Mouse (Mus musculus): ENCODE measurements around the gene Pgc. TPM values are rescaled to one million over a fixed set of nuclear protein-coding genes. Genes with fewer than 3 reads are reported as not detected.

The Pgc gene
- polyA plus RNA-seq, 1 experiment, result 0.18 TPM

DNA sequence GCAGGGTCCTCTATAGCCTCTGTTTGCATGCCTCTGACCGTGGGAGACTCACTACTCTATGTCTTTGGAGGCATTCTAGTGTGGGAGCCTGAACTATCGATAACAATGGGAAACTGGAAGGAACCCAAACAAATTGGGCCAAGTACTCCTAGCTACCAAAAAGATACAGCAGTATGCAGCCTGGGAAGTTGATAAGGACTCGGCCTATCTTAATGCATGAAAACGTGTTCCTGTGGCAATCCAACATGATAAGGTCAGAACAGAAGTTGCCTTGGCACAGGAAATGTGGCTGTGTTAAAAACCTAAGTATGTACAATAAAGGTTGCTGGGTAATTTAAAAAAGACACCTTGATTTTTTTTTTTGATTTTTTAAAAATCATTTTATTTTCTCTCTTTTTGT is 5.5 kb upstream of the Pgc start:
- 0 out of 2 replicates have a peak, but pooled peaks cover 1% of the 10 kb centered on the region for H3K27me3 ChIP-seq (ENCODE audit: control insufficient read depth, insufficient read depth, low read length)
- DNase-seq (ENCODE audit: low read depth in 1 of 2, low spot score in 2 of 2), result no peak
- H3K4me1 ChIP-seq (ENCODE audit: control insufficient read depth, insufficient read depth, insufficient read length), result no peaks in the 10 kb centered on the region
- no peak for TF ChIP-seq CTCF (IDR thresholded peaks at IDR 0.05; ENCODE audit: extremely low read depth, insufficient read depth, insufficient read length, insufficient replicate concordance)
- no peak for TF ChIP-seq POLR2A (IDR thresholded peaks at IDR 0.05; ENCODE audit: low read depth, low read length)
- WGBS, result 69% methylated on average over 4 of the region's 4 CpGs
- no peak overlapping the region for H3K4me3 ChIP-seq (ENCODE audit: extremely low read depth, insufficient read depth, insufficient read length)
- no peaks in the 10 kb centered on the region for H3K36me3 ChIP-seq (ENCODE audit: control insufficient read depth, insufficient read depth, low read length)
- no peak overlapping the region for H3K27ac ChIP-seq (ENCODE audit: insufficient read depth, low read length)

DNA sequence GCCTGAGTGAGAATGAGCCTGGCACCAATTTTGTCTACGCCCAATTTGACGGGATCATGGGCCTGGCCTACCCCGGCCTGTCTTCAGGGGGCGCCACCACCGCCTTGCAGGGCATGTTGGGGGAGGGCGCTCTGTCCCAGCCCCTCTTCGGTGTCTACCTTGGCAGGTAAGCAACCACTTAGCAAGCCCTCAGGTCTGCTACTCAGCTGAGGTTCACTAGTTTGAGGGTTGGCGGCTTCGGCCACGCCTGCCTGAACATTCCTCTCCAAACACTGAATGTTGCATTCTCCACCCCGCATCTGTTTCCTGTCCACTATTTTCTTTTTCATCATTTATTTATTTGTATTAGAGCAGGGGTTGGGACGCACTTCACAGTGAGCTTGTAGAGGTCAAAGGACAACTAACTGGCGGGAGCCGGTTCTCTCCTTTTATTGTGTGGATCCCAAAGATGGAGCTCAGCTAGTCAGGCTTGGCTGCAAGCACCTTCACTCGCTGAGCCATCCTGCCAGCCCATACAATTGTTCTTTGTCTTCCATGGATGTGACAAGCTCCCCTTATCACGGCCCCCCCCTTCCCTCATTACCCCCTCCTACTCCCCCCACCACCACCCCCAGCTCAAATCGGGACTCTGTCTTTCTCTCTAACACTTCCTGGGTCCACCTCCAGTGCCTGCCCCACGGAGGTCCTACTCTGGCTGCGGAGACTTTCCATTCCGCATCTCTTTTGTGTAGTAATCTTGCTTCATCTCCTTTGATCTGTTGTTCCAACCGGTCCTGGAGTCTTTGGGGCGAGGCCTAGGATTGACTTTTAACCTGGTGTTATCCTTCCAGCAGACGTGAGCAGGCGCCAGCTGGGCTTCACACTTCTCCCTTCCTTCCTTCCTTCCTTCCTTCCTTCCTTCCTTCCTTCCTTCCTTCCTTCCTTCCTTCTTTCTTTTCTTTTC is 4.3 kb downstream of the Pgc start:
- H3K36me3 ChIP-seq (ENCODE audit: control insufficient read depth, insufficient read depth, low read length), result no peaks in the 10 kb centered on the region
- no peak overlapping the region for H3K4me3 ChIP-seq (ENCODE audit: extremely low read depth, insufficient read depth, insufficient read length)
- no peak for DNase-seq (ENCODE audit: low read depth in 1 of 2, low spot score in 2 of 2)
- WGBS, result 80% methylated on average over 24 of the region's 24 CpGs
- H3K27me3 ChIP-seq (ENCODE audit: control insufficient read depth, insufficient read depth, low read length), result no peaks in the 10 kb centered on the region
- no peak for TF ChIP-seq CTCF (IDR thresholded peaks at IDR 0.05; ENCODE audit: extremely low read depth, insufficient read depth, insufficient read length, insufficient replicate concordance)
- no peak for TF ChIP-seq POLR2A (IDR thresholded peaks at IDR 0.05; ENCODE audit: low read depth, low read length)
- H3K27ac ChIP-seq (ENCODE audit: insufficient read depth, low read length), result no peak overlapping the region
- no peaks in the 10 kb centered on the region for H3K4me1 ChIP-seq (ENCODE audit: control insufficient read depth, insufficient read depth, insufficient read length)

GRCm38 (mm10) chr17:47735553-47736100 is 9.0 kb downstream of the Pgc start:
- H3K27me3 ChIP-seq (ENCODE audit: control insufficient read depth, insufficient read depth, low read length), result no peaks in the 10 kb centered on the region
- no peak overlapping the region for H3K4me3 ChIP-seq (ENCODE audit: extremely low read depth, insufficient read depth, insufficient read length)
- TF ChIP-seq CTCF (IDR thresholded peaks at IDR 0.05; ENCODE audit: extremely low read depth, insufficient read depth, insufficient read length, insufficient replicate concordance) (no peak), POLR2A (IDR thresholded peaks at IDR 0.05; ENCODE audit: low read depth, low read length) (no peak)
- H3K27ac ChIP-seq (ENCODE audit: insufficient read depth, low read length), result no peak overlapping the region
- 92% methylated on average over 14 of the region's 14 CpGs for WGBS
- H3K4me1 ChIP-seq (ENCODE audit: control insufficient read depth, insufficient read depth, insufficient read length), result peaks cover 9% of the 10 kb centered on the region; the same call in 1 of the 2 replicates
- DNase-seq (ENCODE audit: low read depth in 1 of 2, low spot score in 2 of 2), result no peak
- no peaks in the 10 kb centered on the region for H3K36me3 ChIP-seq (ENCODE audit: control insufficient read depth, insufficient read depth, low read length)

DNA sequence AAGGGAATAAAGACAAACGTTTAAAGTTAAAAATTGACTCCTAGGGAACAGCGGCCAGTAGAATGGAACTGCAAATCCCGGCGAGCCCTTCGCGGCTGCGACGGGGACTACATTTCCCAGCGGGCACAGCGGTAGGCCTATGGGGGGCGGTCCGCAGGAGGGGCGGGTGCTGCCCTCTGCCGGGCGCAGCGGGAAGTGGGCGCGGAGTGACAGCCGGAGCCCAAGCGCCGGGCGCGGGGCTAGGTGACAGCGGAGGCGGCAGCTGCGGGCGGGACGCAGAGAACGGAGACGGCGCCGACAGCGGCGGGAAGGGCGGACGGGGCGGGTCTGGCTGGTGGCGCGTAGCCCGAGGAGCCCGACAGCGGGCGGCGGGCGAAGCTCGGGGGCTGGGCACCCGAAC is 10.2 kb downstream of the Pgc start, which contains the start of gene Tfeb:
Gene Tfeb (plus strand): TSS at position 175 of the 400 bp plus-strand sequence.
- Histone ChIP-seq H3K36me3 (ENCODE audit: control insufficient read depth, insufficient read depth, low read length) (no peaks in the 10 kb centered on the region), H3K27me3 (ENCODE audit: control insufficient read depth, insufficient read depth, low read length) (no peaks in the 10 kb centered on the region), H3K4me1 (ENCODE audit: control insufficient read depth, insufficient read depth, insufficient read length) (peaks cover 18% of the 10 kb centered on the region; the same call in 1 of the 2 replicates), H3K4me3 (ENCODE audit: extremely low read depth, insufficient read depth, insufficient read length) (peak within 1 kb of the TSS; percentile 82), H3K27ac (ENCODE audit: insufficient read depth, low read length) (peak within 1 kb of the TSS; percentile 98)
- WGBS, result under 1% methylated on average over 37 of the region's 47 CpGs
- peak; percentile 93 for TF ChIP-seq CTCF (IDR thresholded peaks at IDR 0.05; ENCODE audit: extremely low read depth, insufficient read depth, insufficient read length, insufficient replicate concordance)
- peak; percentile 54 for TF ChIP-seq POLR2A (IDR thresholded peaks at IDR 0.05; ENCODE audit: low read depth, low read length)
- peak; percentile 79 to 98 for DNase-seq (ENCODE audit: low read depth in 1 of 2, low spot score in 2 of 2)

- peak; percentile 37 for TF ChIP-seq POLR2A (IDR thresholded peaks at IDR 0.05; ENCODE audit: low read depth, low read length)
- TF ChIP-seq CTCF (IDR thresholded peaks at IDR 0.05; ENCODE audit: extremely low read depth, insufficient read depth, insufficient read length, insufficient replicate concordance), result no peak
- no peaks in the 10 kb centered on the region for H3K36me3 ChIP-seq (ENCODE audit: control insufficient read depth, insufficient read depth, low read length)
- peak; percentile 75 to 90 for DNase-seq (ENCODE audit: low read depth in 1 of 2, low spot score in 2 of 2)
- H3K27ac ChIP-seq (ENCODE audit: insufficient read depth, low read length), result peak overlapping the region; percentile 98
- no peaks in the 10 kb centered on the region for H3K27me3 ChIP-seq (ENCODE audit: control insufficient read depth, insufficient read depth, low read length)
- H3K4me3 ChIP-seq (ENCODE audit: extremely low read depth, insufficient read depth, insufficient read length), result peak overlapping the region; percentile 82
- under 1% methylated on average over 50 of the region's 60 CpGs for WGBS
- H3K4me1 ChIP-seq (ENCODE audit: control insufficient read depth, insufficient read depth, insufficient read length), result peaks cover 21% of the 10 kb centered on the region; the same call in 1 of the 2 replicates
These were observed 10.8 kb downstream of the Pgc start for GRCm38 (mm10) chr17:47737271-47738065.

GRCm38 (mm10) chr17:47738066-47738878 is 11.6 kb downstream of the Pgc start:
- H3K4me3 ChIP-seq (ENCODE audit: extremely low read depth, insufficient read depth, insufficient read length), result peak overlapping the region; percentile 82
- peak overlapping the region; percentile 98 for H3K27ac ChIP-seq (ENCODE audit: insufficient read depth, low read length)
- WGBS, result 1% methylated on average over 50 of the region's 61 CpGs
- H3K4me1 ChIP-seq (ENCODE audit: control insufficient read depth, insufficient read depth, insufficient read length), result peaks cover 26% of the 10 kb centered on the region; the same call in 1 of the 2 replicates
- peak; percentile 66 to 93 for DNase-seq (ENCODE audit: low read depth in 1 of 2, low spot score in 2 of 2)
- no peaks in the 10 kb centered on the region for H3K27me3 ChIP-seq (ENCODE audit: control insufficient read depth, insufficient read depth, low read length)
- peak; percentile 6; the same call in 1 of the 2 replicates for TF ChIP-seq POLR2A (IDR thresholded peaks at IDR 0.05; ENCODE audit: low read depth, low read length)
- no peak for TF ChIP-seq CTCF (IDR thresholded peaks at IDR 0.05; ENCODE audit: extremely low read depth, insufficient read depth, insufficient read length, insufficient replicate concordance)
- no peaks in the 10 kb centered on the region for H3K36me3 ChIP-seq (ENCODE audit: control insufficient read depth, insufficient read depth, low read length)

Measured in spleen, adult 2 months (tissue).